Mouse (Mus musculus) neural tube, embryonic 12.5 days (tissue): ENCODE results near the gene Herpud1. TPM values are rescaled to one million over a fixed set of nuclear protein-coding genes. Genes with fewer than 3 reads are reported as not detected.

Source experiments
- ATAC-seq: fragments of 200-750 bp; cut with Nextera tagmentation; 2 replicates; pipeline ENCODE4 v1.8.0; 2017; ENCODE audit warnings: low read depth, mild to moderate bottlenecking, moderate TSS enrichment, moderate library complexity; ENCODE audit not compliant: low FRiP score
- H3K27ac ChIP-seq: fragments of 300-500 bp; sonication (generic); 2 replicates; pipeline ENCODE4 v1.5.1; 2016
- H3K27me3 ChIP-seq: fragments of 300-500 bp; sonication (generic); replicated peaks from 2 replicates; pipeline ENCODE4 v1.6.1; 2016; ENCODE audit warnings: mild to moderate bottlenecking
- H3K36me3 ChIP-seq: fragments of 300-500 bp; sonication (generic); 2 replicates; pipeline ENCODE4 v1.6.1; 2016; ENCODE audit warnings: mild to moderate bottlenecking
- H3K4me1 ChIP-seq: fragments of 300-500 bp; sonication (generic); 2 replicates; pipeline ENCODE4 v1.6.1; 2016
- H3K4me2 ChIP-seq: fragments of 300-500 bp; sonication (generic); replicated peaks from 2 replicates; pipeline ENCODE4 v1.6.1; 2016; ENCODE audit warnings: mild to moderate bottlenecking
- H3K4me3 ChIP-seq: fragments of 300-500 bp; sonication (generic); 2 replicates; pipeline ENCODE4 v1.5.1; 2016
- H3K9ac ChIP-seq: fragments of 300-500 bp; sonication (generic); 2 replicates; pipeline ENCODE4 v1.6.1; 2016; ENCODE audit warnings: mild to moderate bottlenecking
- H3K9me3 ChIP-seq: fragments of 300-500 bp; sonication (generic); 2 replicates; pipeline ENCODE4 v1.6.1; 2016; ENCODE audit warnings: mild to moderate bottlenecking
- WGBS: fragments of 180-500 bp; shearing (Covaris S2); methylation state at CpG from one replicate; pipeline ENCODE4 v1.1.7; 2016; 5-methylcytosine and 5-hydroxymethylcytosine counted together
- polyA plus RNA-seq: library from polyadenylated mRNA; unstranded; fragments of >200 nt; fragmentation: Nextera tagmentation; extraction: Ambion mirVana; gene quantifications from 2 replicates; pipeline ENCODE4 v1.2.1, GENCODE M21; 2016

The Herpud1 gene
- polyA plus RNA-seq = 52.6 and 55.5 TPM in 2 replicates

DNA sequence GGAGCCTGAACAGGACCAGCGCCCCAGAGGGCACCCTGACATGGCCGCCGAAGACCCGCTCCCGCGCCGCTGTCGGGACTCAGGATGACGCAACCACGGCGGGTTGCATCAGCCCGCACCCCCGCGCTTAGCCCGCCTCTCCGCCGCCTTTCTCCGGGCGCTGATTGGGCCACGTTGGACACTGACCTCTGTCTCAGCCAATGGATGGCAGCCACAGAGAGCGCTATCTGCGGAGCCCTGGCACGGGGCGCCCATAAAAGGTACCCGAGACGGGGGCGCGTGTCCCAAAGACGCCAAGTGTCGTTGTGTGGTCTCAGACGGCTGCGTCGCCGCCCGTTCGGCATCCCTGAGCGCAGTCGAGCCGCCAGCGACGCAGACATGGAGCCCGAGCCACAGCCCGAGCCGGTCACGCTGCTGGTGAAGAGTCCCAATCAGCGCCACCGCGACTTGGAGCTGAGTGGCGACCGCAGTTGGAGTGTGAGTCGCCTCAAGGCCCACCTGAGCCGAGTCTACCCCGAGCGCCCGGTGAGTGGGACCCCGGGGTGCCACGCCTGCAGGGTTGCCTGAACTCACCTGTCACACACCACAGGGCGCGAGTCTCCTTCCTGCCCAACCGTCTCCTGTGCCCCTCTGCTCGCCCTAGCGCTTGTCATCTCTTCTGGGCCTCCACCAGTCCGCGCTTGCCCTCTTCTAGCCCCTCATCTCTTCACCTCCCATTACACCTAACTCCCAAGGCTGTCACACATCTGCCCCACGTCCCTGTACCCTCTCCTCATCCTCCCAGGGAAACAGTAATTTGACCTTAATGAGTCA lies at the start of gene Herpud1:
Herpud1 (plus strand) TSS at position 225 of the 813 bp plus-strand sequence.
- H3K9ac ChIP-seq = peak within 1 kb of the TSS; percentile 84
- ATAC-seq = peak; percentile 99
- WGBS = under 1% methylated on average over 65 of the region's 65 CpGs

DNA sequence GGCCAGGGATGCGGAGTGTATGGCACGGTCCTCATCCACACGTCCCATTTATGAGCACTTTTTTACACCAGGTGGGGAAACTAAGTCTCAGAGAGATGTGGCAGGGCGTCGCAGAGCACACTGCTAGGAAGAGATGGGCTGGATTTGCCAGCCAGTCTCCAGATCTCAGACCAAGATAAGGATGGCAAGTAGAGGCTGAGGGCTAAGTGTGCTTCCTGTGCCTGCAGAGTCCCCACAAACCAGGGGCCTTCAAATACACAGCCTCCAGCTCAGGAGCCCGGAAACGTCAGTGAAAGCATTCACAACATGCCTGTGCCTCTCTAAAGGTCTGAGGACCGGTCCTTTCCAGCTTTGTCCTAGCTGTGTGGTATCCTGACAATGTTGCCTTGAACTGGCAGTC lies 48.7 kb upstream of the Herpud1 start:
- WGBS = 88% methylated on average over 8 of the region's 8 CpGs
- Histone ChIP-seq H3K4me1 (no peaks in the 10 kb centered on the region), H3K4me3 (no peak overlapping the region), H3K36me3 (no peaks in the 10 kb centered on the region), H3K9ac (no peak overlapping the region), H3K9me3 (no peaks in the 10 kb centered on the region), H3K27ac (no peak overlapping the region), H3K27me3 (no peaks in the 10 kb centered on the region), H3K4me2 (no peak overlapping the region)
- no peak for ATAC-seq

More for the DNA sequence above, at the start of gene Herpud1:
- peak within 1 kb of the TSS; percentile 83 for H3K4me2 ChIP-seq
- no peaks in the 10 kb centered on the region for H3K9me3 ChIP-seq
- H3K27me3 ChIP-seq = no peaks in the 10 kb centered on the region
- peak within 1 kb of the TSS; percentile 55; the same call in 1 of the 2 replicates for H3K27ac ChIP-seq
- peak within 1 kb of the TSS; percentile 76 for H3K4me3 ChIP-seq
- H3K36me3 ChIP-seq = peaks cover 22% of the 10 kb centered on the region
- peaks cover 10% of the 10 kb centered on the region; the same call in 1 of the 2 replicates for H3K4me1 ChIP-seq

DNA sequence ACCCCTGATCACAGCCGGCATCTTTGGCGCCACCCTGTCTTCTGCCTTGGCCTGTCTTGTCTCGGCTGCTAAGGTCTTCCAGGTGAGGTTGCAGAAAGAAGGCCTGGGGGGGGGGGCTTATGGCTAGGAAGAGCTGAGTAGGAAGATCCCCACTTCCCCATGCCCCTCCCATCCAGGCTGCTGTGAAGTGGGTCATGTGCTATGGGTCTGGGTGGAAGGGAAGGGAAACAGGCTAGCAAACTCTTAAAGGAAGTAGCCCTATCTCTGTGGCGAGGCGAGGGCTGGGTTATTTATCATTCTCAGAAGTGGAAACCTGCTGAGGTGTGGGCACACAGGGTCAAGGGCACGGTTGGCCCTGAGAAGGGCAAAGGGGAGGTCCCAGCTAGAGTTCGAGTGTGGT lies 45.4 kb upstream of the Herpud1 start:
- no peaks in the 10 kb centered on the region for H3K36me3 ChIP-seq
- H3K4me1 ChIP-seq = no peaks in the 10 kb centered on the region
- no peak overlapping the region for H3K9ac ChIP-seq
- H3K27ac ChIP-seq = no peak overlapping the region
- no peak overlapping the region for H3K4me2 ChIP-seq
- WGBS = 83% methylated on average over 7 of the region's 7 CpGs
- ATAC-seq = no peak
- no peaks in the 10 kb centered on the region for H3K9me3 ChIP-seq
- H3K4me3 ChIP-seq = no peak overlapping the region
- H3K27me3 ChIP-seq = no peaks in the 10 kb centered on the region

DNA sequence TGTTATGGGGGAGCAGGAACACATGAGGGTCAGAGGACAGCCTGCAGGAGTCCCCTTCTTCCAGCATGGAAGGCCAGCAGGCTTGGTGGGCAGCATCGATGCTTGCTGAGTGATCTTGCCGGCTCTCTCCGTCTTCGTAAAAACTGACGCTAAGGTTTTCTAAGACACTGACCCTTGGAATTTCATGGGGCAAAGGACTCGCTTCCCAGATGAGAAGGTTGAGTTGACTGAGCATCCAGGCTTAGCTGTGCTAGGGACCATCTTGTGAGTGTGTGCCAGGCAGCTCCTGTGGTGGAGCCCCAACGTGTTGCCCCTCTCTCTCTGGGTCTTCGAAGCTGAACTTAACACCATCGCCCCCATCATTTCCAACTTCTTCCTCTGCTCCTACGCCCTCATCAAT lies 43.5 kb upstream of the Herpud1 start:
- H3K9ac ChIP-seq = no peak overlapping the region
- 88% methylated on average over 10 of the region's 10 CpGs for WGBS
- H3K4me2 ChIP-seq = no peak overlapping the region
- H3K4me3 ChIP-seq = no peak overlapping the region
- no peaks in the 10 kb centered on the region for H3K36me3 ChIP-seq
- no peaks in the 10 kb centered on the region for H3K9me3 ChIP-seq
- no peak overlapping the region for H3K27ac ChIP-seq
- ATAC-seq = no peak
- no peaks in the 10 kb centered on the region for H3K27me3 ChIP-seq
- no peaks in the 10 kb centered on the region for H3K4me1 ChIP-seq

DNA sequence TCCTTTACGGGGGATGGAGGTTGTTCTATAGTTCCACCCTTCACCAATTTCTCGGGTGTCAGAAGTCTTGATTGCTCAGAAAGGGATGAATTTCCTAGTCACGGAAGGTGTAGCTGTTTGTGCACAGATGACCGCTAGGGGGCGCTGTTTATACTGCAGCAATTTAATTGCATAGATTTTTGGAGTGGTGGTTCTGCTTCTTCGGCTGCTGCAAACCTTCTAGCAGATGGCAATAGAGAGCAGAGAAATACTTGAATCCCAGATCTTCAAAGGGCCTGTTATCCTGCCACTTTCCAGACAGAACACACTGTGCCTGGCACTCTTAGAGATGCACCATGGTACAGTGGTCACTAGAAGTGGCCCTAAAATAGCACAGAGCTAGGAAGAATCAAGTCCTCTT lies 42.9 kb upstream of the Herpud1 start:
- Histone ChIP-seq H3K9ac (no peak overlapping the region), H3K4me2 (no peak overlapping the region), H3K27ac (no peak overlapping the region), H3K4me3 (no peak overlapping the region), H3K4me1 (no peaks in the 10 kb centered on the region), H3K36me3 (no peaks in the 10 kb centered on the region), H3K27me3 (no peaks in the 10 kb centered on the region), H3K9me3 (no peaks in the 10 kb centered on the region)
- 20% methylated on average over 6 of the region's 6 CpGs for WGBS
- no peak for ATAC-seq

DNA sequence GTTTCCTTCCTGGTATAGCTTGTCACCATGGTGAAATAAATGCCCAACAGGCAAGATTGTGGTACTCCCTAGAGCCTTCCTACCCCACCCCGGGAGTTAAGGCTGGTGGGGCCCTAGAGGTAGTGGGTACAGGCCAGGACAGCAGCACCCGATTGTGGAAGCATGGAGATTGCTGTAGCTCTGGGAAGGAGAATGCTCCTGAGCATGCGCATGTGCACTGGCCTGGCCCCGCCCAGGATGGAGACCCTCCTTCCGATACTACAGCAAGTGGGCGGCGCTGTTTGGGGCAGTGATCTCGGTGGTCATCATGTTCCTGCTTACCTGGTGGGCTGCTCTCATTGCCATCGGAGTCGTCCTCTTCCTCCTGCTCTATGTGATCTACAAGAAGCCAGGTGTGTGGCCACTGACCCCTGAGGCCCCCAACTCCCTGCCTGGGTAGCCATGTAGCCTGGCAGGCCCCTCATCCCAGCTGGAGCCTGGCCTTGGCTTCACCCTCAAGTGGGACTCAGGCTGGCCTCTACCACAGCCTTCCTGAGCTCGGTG lies 42.4 kb upstream of the Herpud1 start:
- Histone ChIP-seq H3K9ac (no peak overlapping the region), H3K27me3 (no peaks in the 10 kb centered on the region), H3K4me3 (no peak overlapping the region), H3K9me3 (no peaks in the 10 kb centered on the region), H3K27ac (no peak overlapping the region), H3K4me2 (no peak overlapping the region), H3K4me1 (no peaks in the 10 kb centered on the region), H3K36me3 (no peaks in the 10 kb centered on the region)
- WGBS = 84% methylated on average over 11 of the region's 11 CpGs
- no peak for ATAC-seq

DNA sequence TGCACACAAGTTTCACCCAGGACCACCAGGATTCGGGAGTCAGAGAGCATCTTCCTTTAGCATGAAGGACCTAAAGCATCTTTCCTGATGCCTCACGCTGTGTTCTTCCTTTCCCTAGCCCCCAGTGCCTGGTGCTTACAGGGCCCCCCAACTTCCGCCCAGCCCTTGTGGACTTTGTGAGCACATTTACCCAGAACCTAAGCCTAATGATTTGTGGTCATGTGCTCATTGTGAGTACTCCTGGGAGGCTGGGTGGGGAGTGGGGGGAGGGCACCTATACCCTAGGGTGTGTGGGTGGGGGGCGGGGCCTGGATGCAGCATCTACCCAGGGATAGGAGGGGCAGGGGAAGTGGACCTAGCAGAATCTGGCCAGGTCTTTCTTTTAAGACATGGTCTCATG lies 40.6 kb upstream of the Herpud1 start:
- H3K9me3 ChIP-seq = no peaks in the 10 kb centered on the region
- no peak overlapping the region for H3K27ac ChIP-seq
- H3K27me3 ChIP-seq = no peaks in the 10 kb centered on the region
- no peak overlapping the region for H3K4me3 ChIP-seq
- H3K36me3 ChIP-seq = no peaks in the 10 kb centered on the region
- no peak overlapping the region for H3K9ac ChIP-seq
- no peak for ATAC-seq
- WGBS = 88% methylated on average over 4 of the region's 4 CpGs
- H3K4me2 ChIP-seq = no peak overlapping the region
- no peaks in the 10 kb centered on the region for H3K4me1 ChIP-seq

DNA sequence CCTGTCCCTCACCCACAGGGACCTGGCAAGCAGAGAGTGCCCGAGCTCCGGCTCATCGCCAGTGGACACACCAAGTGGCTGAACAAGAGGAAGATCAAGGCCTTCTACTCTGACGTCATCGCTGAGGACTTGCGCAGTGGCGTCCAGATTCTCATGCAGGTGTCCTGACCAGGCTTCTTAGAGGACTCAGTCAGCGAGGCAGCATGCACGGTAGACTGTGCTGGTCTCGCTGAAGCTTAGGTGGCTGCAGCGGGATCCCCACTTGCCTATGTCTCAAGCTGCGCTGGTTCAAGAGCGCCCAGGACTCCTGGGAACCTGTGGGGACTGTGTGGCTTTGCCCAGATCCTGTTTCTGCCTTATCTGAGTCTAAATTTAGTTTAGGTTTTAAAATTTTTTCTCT lies 40.0 kb upstream of the Herpud1 start:
- Histone ChIP-seq H3K9me3 (no peaks in the 10 kb centered on the region), H3K4me1 (no peaks in the 10 kb centered on the region), H3K9ac (no peak overlapping the region)

DNA sequence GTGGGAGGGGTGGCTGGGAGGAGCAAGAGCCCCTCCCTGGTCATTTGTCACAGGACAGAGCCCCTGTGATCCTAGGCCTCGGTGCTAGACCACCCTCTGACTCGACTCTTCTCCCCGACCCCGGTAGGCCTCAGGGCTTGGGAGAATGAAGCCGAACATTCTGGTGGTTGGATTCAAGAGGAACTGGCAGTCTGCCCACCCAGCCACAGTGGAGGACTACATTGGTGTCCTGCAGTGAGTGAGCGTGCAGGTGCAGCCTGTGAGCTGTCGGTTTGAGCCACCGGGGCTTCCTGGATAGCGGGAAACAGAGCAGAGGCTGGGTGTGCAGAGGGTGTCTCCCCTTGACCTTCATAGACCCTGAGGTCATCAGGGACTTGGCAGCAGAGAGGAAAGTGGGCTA lies 37.8 kb upstream of the Herpud1 start:
- H3K9me3 ChIP-seq = no peaks in the 10 kb centered on the region
- no peak overlapping the region for H3K4me2 ChIP-seq
- H3K9ac ChIP-seq = no peak overlapping the region
- H3K4me1 ChIP-seq = no peaks in the 10 kb centered on the region
- WGBS = 79% methylated on average over 9 of the region's 9 CpGs
- no peaks in the 10 kb centered on the region for H3K27me3 ChIP-seq
- no peak overlapping the region for H3K27ac ChIP-seq
- no peaks in the 10 kb centered on the region for H3K36me3 ChIP-seq
- no peak overlapping the region for H3K4me3 ChIP-seq
- no peak for ATAC-seq

More for the DNA sequence above, 40.0 kb upstream of the Herpud1 start:
- no peak for ATAC-seq
- Histone ChIP-seq H3K27me3 (no peaks in the 10 kb centered on the region), H3K4me2 (no peak overlapping the region), H3K36me3 (no peaks in the 10 kb centered on the region), H3K27ac (no peak overlapping the region), H3K4me3 (no peak overlapping the region)
- WGBS = 96% methylated on average over 13 of the region's 13 CpGs

DNA sequence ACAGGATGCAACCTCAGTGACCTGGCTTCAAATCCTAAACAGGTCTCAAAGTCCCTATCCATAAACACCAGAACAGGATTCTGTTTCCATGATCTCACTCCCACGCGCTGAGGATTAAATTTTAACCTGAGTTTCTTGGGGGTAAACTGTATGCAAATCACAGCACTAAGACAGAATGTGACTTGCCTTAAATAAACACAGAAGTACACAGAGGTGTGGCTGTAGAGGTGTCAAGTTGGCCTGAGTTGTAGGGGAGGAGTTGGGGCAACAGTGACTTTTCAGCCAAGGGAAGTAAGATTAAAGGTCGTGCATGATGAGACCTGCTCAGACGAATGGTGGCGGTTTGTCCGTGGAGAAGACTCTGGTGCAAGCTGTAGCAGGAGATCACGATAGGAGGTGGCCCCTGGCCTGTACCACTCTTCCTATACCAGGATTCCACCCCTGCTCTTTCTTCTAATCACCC lies 32.1 kb upstream of the Herpud1 start:
- ATAC-seq = no peak
- H3K4me3 ChIP-seq = no peak overlapping the region
- H3K4me1 ChIP-seq = no peaks in the 10 kb centered on the region
- no peaks in the 10 kb centered on the region for H3K36me3 ChIP-seq
- H3K27me3 ChIP-seq = no peaks in the 10 kb centered on the region
- no peaks in the 10 kb centered on the region for H3K9me3 ChIP-seq
- H3K27ac ChIP-seq = no peak overlapping the region
- no peak overlapping the region for H3K4me2 ChIP-seq
- 85% methylated on average over 7 of the region's 7 CpGs for WGBS
- H3K9ac ChIP-seq = no peak overlapping the region

DNA sequence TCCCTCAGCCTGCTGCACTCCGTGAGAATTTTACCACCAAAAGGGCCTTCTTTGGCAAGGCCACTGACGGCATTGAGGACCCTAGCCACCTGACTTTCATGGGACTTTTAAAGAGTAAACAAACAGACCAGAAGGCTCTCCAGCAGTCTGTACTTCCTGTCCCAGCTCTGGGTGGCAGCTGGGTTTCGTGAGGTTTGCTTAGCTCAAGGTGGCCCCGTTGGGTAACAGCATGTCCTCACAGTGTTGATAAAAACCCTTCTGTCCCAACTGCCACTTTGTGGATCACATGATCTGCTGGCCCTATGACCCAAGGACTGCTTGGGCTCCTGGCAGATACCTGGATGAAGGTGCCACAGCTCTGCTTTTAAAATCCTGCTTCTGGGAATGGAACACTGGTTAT lies 31.7 kb upstream of the Herpud1 start:
- Histone ChIP-seq H3K9ac (no peak overlapping the region), H3K4me3 (no peak overlapping the region), H3K9me3 (no peaks in the 10 kb centered on the region), H3K4me1 (no peaks in the 10 kb centered on the region), H3K27me3 (no peaks in the 10 kb centered on the region), H3K27ac (no peak overlapping the region), H3K4me2 (no peak overlapping the region), H3K36me3 (no peaks in the 10 kb centered on the region)
- no peak for ATAC-seq
- 73% methylated on average over 4 of the region's 4 CpGs for WGBS

DNA sequence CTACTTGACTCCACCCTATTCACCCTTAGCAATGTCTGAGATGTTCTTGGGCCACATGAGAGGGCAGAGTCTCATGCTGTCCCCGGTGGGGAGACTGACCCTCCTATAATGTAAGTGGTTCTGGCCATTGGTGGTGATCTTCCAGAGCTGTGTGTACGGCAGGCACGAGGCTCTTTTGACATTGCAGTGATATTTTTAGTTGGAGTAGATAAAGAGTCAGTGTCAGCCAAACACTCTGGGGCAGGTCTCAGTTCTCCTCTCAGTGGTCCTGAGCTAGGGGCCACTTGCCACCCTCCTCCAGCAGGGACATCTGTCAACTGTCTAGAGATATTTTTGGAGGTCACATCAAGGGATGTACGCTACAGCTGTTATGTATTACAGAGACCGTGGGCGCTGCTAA lies 29.0 kb upstream of the Herpud1 start:
- H3K9me3 ChIP-seq = no peaks in the 10 kb centered on the region
- no peak overlapping the region for H3K4me3 ChIP-seq
- H3K4me1 ChIP-seq = no peaks in the 10 kb centered on the region
- 88% methylated on average over 6 of the region's 6 CpGs for WGBS
- H3K27me3 ChIP-seq = no peaks in the 10 kb centered on the region
- no peak overlapping the region for H3K27ac ChIP-seq
- H3K4me2 ChIP-seq = no peak overlapping the region
- ATAC-seq = no peak
- H3K9ac ChIP-seq = no peak overlapping the region
- H3K36me3 ChIP-seq = no peaks in the 10 kb centered on the region

DNA sequence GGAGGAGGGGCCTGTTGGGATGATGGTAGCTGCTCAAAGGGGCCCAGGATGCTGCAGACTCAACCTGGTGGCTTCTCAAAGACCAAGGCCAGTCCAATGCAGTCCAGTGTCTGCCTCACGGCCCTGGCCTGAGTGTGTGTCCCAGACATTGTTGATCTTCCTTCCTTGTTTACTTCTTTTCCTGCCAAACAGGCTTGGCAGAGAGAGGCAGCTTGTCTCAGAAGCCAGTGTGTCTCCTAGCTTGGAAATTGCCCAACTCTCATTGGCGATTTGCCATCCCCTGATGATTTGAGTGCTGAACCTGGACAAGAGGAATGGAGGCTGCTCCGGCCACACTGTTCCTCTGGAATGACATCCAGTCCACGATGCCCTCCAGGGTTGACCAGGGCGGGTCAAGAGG lies 27.7 kb upstream of the Herpud1 start:
- Histone ChIP-seq H3K4me2 (no peak overlapping the region), H3K9me3 (no peaks in the 10 kb centered on the region), H3K27ac (no peak overlapping the region), H3K27me3 (no peaks in the 10 kb centered on the region), H3K36me3 (no peaks in the 10 kb centered on the region), H3K4me1 (no peaks in the 10 kb centered on the region), H3K4me3 (no peak overlapping the region), H3K9ac (no peak overlapping the region)
- WGBS = 73% methylated on average over 5 of the region's 5 CpGs
- no peak for ATAC-seq
